Mouse (Mus musculus) MEL (cell line): Measurements from ENCODE around the gene Lrrc7. TPM values are rescaled to one million over a fixed set of nuclear protein-coding genes. Genes with fewer than 3 reads are reported as not detected.
A peak's percentile ranks its signal among the peaks of the same experiment; 100 is the strongest.

Experiments
- DNase-seq: peaks from one replicate; pipeline ENCODE4 v3.0.0; 2011; ENCODE audit warnings: low read depth, low spot score
- H3K27ac ChIP-seq: 2 replicates; pipeline ENCODE4 v1.5.1; 2012; ENCODE audit warnings: low read depth, mild to moderate bottlenecking, control low read depth, low read length, moderate library complexity; ENCODE audit not compliant: control insufficient read depth
- H3K27me3 ChIP-seq, 2 experiments: fragments of 150-350 bp in 1 of 2; sonication (generic) in 1 of 2; 2 replicates each; pipeline ENCODE4 v1.6.1; 2012; ENCODE audit warnings: low read length in 2 of 2, mild to moderate bottlenecking in 2 of 2, improper control_type of control experiment in 1 of 2, moderate library complexity in 1 of 2; ENCODE audit not compliant: insufficient read depth in 2 of 2, control insufficient read depth in 1 of 2
- H3K36me3 ChIP-seq, 2 experiments: 2 replicates each; pipeline ENCODE4 v1.6.1; 2012 to 2014; ENCODE audit warnings: low read length in 2 of 2, improper control_type of control experiment in 1 of 2, inconsistent platforms in 1 of 2, mild to moderate bottlenecking in 1 of 2; ENCODE audit not compliant: insufficient read depth in 2 of 2, control insufficient read depth in 1 of 2
- H3K4me1 ChIP-seq, 2 experiments: fragments of 150-350 bp in 1 of 2; sonication (generic) in 1 of 2; 2 replicates each; pipeline ENCODE4 v1.6.1; 2012; ENCODE audit warnings: low read length in 2 of 2, improper control_type of control experiment in 1 of 2, mild to moderate bottlenecking in 1 of 2; ENCODE audit not compliant: insufficient read depth in 2 of 2, control insufficient read depth in 1 of 2
- H3K4me3 ChIP-seq, 2 experiments: fragments of 150-350 bp in 1 of 2; sonication (generic) in 1 of 2; 2 replicates each; pipeline ENCODE4 v1.5.1; 2012; ENCODE audit warnings: low read depth in 2 of 2, low read length in 2 of 2, mild to moderate bottlenecking in 2 of 2, moderate library complexity in 2 of 2, control low read depth in 1 of 2, improper control_type of control experiment in 1 of 2; ENCODE audit not compliant: control insufficient read depth in 1 of 2, insufficient read depth in 1 of 2
- H3K79me2 ChIP-seq: 2 replicates; pipeline ENCODE4 v1.6.1; 2012; ENCODE audit warnings: mild to moderate bottlenecking, low read length, moderate library complexity; ENCODE audit not compliant: control insufficient read depth, poor library complexity, insufficient read depth
- H3K9ac ChIP-seq: 2 replicates; pipeline ENCODE4 v1.6.1; 2012; ENCODE audit warnings: low read depth, mild to moderate bottlenecking, control low read depth, low read length, moderate library complexity; ENCODE audit not compliant: control insufficient read depth, poor library complexity, severe bottlenecking
- H3K9me3 ChIP-seq: fragments of 150-350 bp; sonication (generic); replicated peaks from 2 replicates; pipeline ENCODE4 v1.6.1; 2012; ENCODE audit warnings: mild to moderate bottlenecking, low read length, improper control_type of control experiment, moderate library complexity; ENCODE audit not compliant: insufficient read depth
- BHLHE40 ChIP-seq: IDR thresholded peaks from 2 replicates; pipeline ENCODE4 v1.6.1; 2012; ENCODE audit warnings: low read depth, mild to moderate bottlenecking, inconsistent platforms, low read length, improper control_type of control experiment, borderline replicate concordance
- CTCF ChIP-seq, 3 experiments: IDR thresholded peaks in 2 of 3; conservative IDR thresholded peaks in 1 of 3; 2 replicates each; pipeline ENCODE4 v1.5.1; 2011 to 2012; ENCODE audit warnings: low read length in 3 of 3, low read depth in 2 of 3, mild to moderate bottlenecking in 2 of 3, improper control_type of control experiment in 1 of 3, inconsistent platforms in 1 of 3, mixed read lengths in 1 of 3, moderate library complexity in 1 of 3; ENCODE audit not compliant: control insufficient read depth in 1 of 3, insufficient read depth in 1 of 3, poor library complexity in 1 of 3, severe bottlenecking in 1 of 3
- E2F4 ChIP-seq: IDR thresholded peaks from 2 replicates; pipeline ENCODE4 v1.6.1; 2011; ENCODE audit warnings: low read depth, low read length, improper control_type of control experiment, borderline replicate concordance
- EP300 ChIP-seq, 2 experiments: IDR thresholded peaks; 2 replicates each; pipeline ENCODE4 v1.6.1; 2011; ENCODE audit warnings: improper control_type of control experiment in 2 of 2, low read length in 2 of 2, low read depth in 1 of 2, mild to moderate bottlenecking in 1 of 2
- ETS1 ChIP-seq: IDR thresholded peaks from 2 replicates; pipeline ENCODE4 v1.6.1; 2012; ENCODE audit warnings: low read depth, mild to moderate bottlenecking, inconsistent platforms, low read length, improper control_type of control experiment, moderate library complexity
- HCFC1 ChIP-seq: IDR thresholded peaks from 2 replicates; pipeline ENCODE4 v1.6.1; 2012; ENCODE audit warnings: low read depth, mild to moderate bottlenecking, inconsistent platforms, low read length, improper control_type of control experiment, moderate library complexity
- JUND ChIP-seq: IDR thresholded peaks from 2 replicates; pipeline ENCODE4 v1.6.1; 2011; ENCODE audit warnings: low read depth, mild to moderate bottlenecking, improper control_type of control experiment, low read length
- KAT2A ChIP-seq: conservative IDR thresholded peaks from 2 replicates; pipeline ENCODE4 v1.6.1; 2012; ENCODE audit warnings: low read depth, low read length, improper control_type of control experiment, inconsistent platforms
- MYC ChIP-seq: IDR thresholded peaks from 2 replicates; pipeline ENCODE4 v1.6.1; 2011; ENCODE audit warnings: low read depth, mild to moderate bottlenecking, low read length, improper control_type of control experiment, moderate library complexity
- NELFE ChIP-seq: IDR thresholded peaks from 2 replicates; pipeline ENCODE4 v1.6.1; 2011; ENCODE audit warnings: low read depth, low read length, improper control_type of control experiment
- POLR2A ChIP-seq, 2 experiments: IDR thresholded peaks; 2 replicates each; pipeline ENCODE4 v1.6.1; 2011 to 2012; ENCODE audit warnings: low read length in 2 of 2, mild to moderate bottlenecking in 2 of 2, control low read depth in 1 of 2, improper control_type of control experiment in 1 of 2, low read depth in 1 of 2, moderate library complexity in 1 of 2; ENCODE audit not compliant: control insufficient read depth in 1 of 2, insufficient read depth in 1 of 2, poor library complexity in 1 of 2
- POLR2AphosphoS2 ChIP-seq: IDR thresholded peaks from 2 replicates; pipeline ENCODE4 v1.6.1; 2011; ENCODE audit warnings: low read length, improper control_type of control experiment
- RAD21 ChIP-seq: IDR thresholded peaks from 2 replicates; pipeline ENCODE4 v1.6.1; 2011; ENCODE audit warnings: mild to moderate bottlenecking, low read depth, low read length, improper control_type of control experiment
- SMC3 ChIP-seq: IDR thresholded peaks from 2 replicates; pipeline ENCODE4 v1.6.1; 2011; ENCODE audit warnings: low read depth, low read length, improper control_type of control experiment
- TBP ChIP-seq: IDR thresholded peaks from 2 replicates; pipeline ENCODE4 v1.8.0; 2011; ENCODE audit warnings: low read depth, low read length, improper control_type of control experiment
- TCF12 ChIP-seq: IDR thresholded peaks from 2 replicates; pipeline ENCODE4 v1.6.1; 2014; ENCODE audit warnings: low read depth, mild to moderate bottlenecking, inconsistent platforms, low read length, improper control_type of control experiment, moderate library complexity
- ZC3H11A ChIP-seq: IDR thresholded peaks from 2 replicates; pipeline ENCODE4 v1.6.1; 2012; ENCODE audit warnings: low read depth, mild to moderate bottlenecking, inconsistent platforms, low read length, improper control_type of control experiment
- ZKSCAN1 ChIP-seq: IDR thresholded peaks from 2 replicates; pipeline ENCODE4 v1.6.1; 2012; ENCODE audit warnings: low read depth, mild to moderate bottlenecking, inconsistent platforms, low read length, improper control_type of control experiment, moderate library complexity
- ZMIZ1 ChIP-seq: IDR thresholded peaks from 2 replicates; pipeline ENCODE4 v1.6.1; 2012; ENCODE audit warnings: low read depth, mild to moderate bottlenecking, inconsistent platforms, low read length, improper control_type of control experiment, moderate library complexity
- ZNF384 ChIP-seq: IDR thresholded peaks from 2 replicates; pipeline ENCODE4 v1.6.1; 2012; ENCODE audit warnings: low read depth, mild to moderate bottlenecking, inconsistent platforms, low read length, improper control_type of control experiment
- polyA plus RNA-seq, 2 experiments: library from polyadenylated mRNA; stranded (reverse) in 1 of 2; unstranded in 1 of 2; fragments of >175 nt in 1 of 2; fragments of >200 nt in 1 of 2; gene quantifications; 2 replicates each; pipeline versions ENCODE4 v1.2.1 to v1.2.4; 2012; ENCODE audit warnings: low replicate concordance in 2 of 2, low read depth in 1 of 2; ENCODE audit not compliant: insufficient read length in 2 of 2, insufficient read depth in 1 of 2, missing spikeins in 1 of 2
- total RNA-seq: library from RNA; depleted of rRNA; stranded (reverse); fragments of 300-350 nt; gene quantifications from 2 replicates; pipeline ENCODE4 v1.2.3, GENCODE M21; 2012

Lrrc7 gene
- total and polyA plus RNA-seq, 3 experiments: not detected

DNA sequence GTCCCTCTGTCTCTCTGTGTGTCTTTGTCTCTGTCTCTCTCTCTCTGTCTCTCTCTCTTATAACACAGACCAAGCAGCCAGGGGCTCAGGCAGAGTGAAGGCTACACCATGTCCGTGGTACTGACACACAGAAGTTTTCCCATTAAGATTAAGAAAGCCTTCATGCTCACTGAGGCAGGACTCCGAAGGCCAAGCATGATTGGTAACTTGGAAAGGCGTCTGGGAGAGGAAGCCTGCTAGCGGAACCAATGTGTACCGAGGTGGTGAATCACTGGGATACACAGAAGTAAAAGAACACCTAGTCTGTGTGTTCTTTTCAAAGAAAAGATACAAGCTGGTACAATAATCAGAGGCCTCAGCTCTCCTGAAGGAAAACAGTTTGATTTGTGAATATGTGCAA lies 484.2 kb downstream of the Lrrc7 start:
- TF ChIP-seq MYC (no peak), ZMIZ1 (no peak), KAT2A (no peak)
- H3K27me3 ChIP-seq: peaks cover 3 to 8% of the 10 kb centered on the region in 2 experiments
- H3K9ac ChIP-seq: no peak overlapping the region
- no peak for DNase-seq
- H3K4me1 ChIP-seq: no peaks in the 10 kb centered on the region
- H3K9me3 ChIP-seq: no peaks in the 10 kb centered on the region
- H3K4me3 ChIP-seq: no peak overlapping the region
- no peak overlapping the region for H3K27ac ChIP-seq
- no peaks in the 10 kb centered on the region for H3K36me3 ChIP-seq
- no peaks in the 10 kb centered on the region for H3K79me2 ChIP-seq

DNA sequence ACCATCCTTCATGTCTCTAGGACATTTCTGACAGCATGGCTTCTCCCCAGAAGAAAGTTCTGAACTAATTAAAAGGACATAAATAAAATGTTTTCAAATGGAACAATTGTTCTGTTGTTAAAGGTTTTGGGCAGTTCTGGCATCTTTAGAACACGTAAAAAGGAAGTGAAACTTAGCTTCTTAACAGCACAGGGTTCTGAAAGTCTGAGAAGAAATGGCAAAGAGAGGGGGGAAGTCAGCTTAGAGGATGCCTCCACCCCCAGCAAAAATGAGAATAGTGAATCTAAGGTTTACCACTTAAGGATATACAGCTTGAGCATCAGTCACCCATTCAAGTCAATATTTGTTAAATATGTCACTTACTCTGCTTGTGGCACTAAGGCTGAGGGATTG lies 484.6 kb downstream of the Lrrc7 start:
- H3K4me3 ChIP-seq: no peak overlapping the region
- H3K79me2 ChIP-seq: no peaks in the 10 kb centered on the region
- H3K27me3 ChIP-seq: peaks cover 3 to 7% of the 10 kb centered on the region in 2 experiments
- no peaks in the 10 kb centered on the region for H3K9me3 ChIP-seq
- no peak overlapping the region for H3K27ac ChIP-seq
- no peak overlapping the region for H3K9ac ChIP-seq
- DNase-seq: no peak
- H3K4me1 ChIP-seq: no peaks in the 10 kb centered on the region
- TF ChIP-seq POLR2A (IDR thresholded peaks at IDR 0.05; ENCODE audit: control insufficient read depth in 1 of 2, insufficient read depth in 1 of 2, low read depth in 1 of 2, low read length in 2 of 2, poor library complexity in 1 of 2): no peak
- no peak for TF ChIP-seq EP300 (IDR thresholded peaks at IDR 0.05; ENCODE audit: low read depth in 1 of 2, low read length in 2 of 2)
- no peak for TF ChIP-seq TCF12
- TF ChIP-seq RAD21: no peak
- no peak for TF ChIP-seq ZKSCAN1
- TF ChIP-seq ZC3H11A: no peak
- no peak for TF ChIP-seq HCFC1
- no peak for TF ChIP-seq JUND
- no peak for TF ChIP-seq ETS1
- TF ChIP-seq BHLHE40: no peak
- no peaks in the 10 kb centered on the region for H3K36me3 ChIP-seq

DNA sequence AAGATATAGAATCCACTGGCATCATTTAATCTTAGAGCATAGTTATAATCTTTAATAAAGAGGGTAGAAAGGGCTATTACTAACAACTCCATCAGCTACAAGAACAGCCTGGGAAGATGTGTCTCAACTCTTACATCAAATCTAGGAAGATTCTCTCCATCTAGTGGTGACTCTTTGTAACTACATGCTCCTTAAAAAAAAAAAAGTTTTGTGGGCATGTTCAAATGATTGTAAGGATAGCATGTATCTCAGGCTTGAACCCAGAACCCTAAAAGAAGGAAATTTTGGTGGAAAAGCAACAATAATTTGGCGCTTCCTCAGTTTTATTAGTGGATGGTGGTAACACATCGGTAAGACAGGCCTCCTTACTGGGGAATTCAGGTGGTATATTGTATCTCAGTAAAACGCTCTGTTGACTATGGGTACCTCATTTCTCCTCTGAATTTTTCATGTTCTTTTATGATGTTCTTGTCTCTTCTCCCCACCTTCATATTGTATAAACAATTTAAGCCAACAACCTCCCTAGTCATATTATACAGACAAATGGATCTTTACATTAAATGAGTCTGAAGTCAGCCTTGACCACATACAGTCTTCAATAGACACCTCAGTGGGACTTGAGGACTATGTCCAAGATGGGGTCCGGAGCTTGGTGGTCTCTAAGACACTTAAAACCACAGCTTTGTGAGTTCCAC lies 485.2 kb downstream of the Lrrc7 start:
- H3K36me3 ChIP-seq: no peaks in the 10 kb centered on the region
- TF ChIP-seq HCFC1: no peak
- peak; percentile 75 for TF ChIP-seq RAD21
- TF ChIP-seq NELFE: no peak
- TF ChIP-seq CTCF (IDR thresholded peaks at IDR 0.05 in 2 of 3, conservative IDR thresholded peaks at IDR 0.05 in 1 of 3; ENCODE audit: control insufficient read depth in 1 of 3, insufficient read depth in 1 of 3, low read depth in 2 of 3, low read length in 3 of 3, poor library complexity in 1 of 3, severe bottlenecking in 1 of 3): peak; percentile 7 to 78 (median 69); a peak in 4 of 6 replicates
- TF ChIP-seq SMC3: peak; percentile 84
- no peak for TF ChIP-seq MYC
- peak; percentile 95 for TF ChIP-seq ZNF384
- no peak for TF ChIP-seq E2F4
- no peak for TF ChIP-seq TBP
- no peak for TF ChIP-seq KAT2A
- peak; percentile 60 for TF ChIP-seq ZC3H11A
- TF ChIP-seq POLR2AphosphoS2: no peak
- TF ChIP-seq, all 39 proteins: peak for 5
- peaks cover 3 to 6% of the 10 kb centered on the region in 2 experiments for H3K27me3 ChIP-seq
- no peak overlapping the region for H3K4me3 ChIP-seq
- H3K27ac ChIP-seq: no peak overlapping the region
- H3K4me1 ChIP-seq: no peaks in the 10 kb centered on the region
- peak; percentile 65 for DNase-seq
- H3K79me2 ChIP-seq: no peaks in the 10 kb centered on the region
- no peaks in the 10 kb centered on the region for H3K9me3 ChIP-seq
- H3K9ac ChIP-seq: no peak overlapping the region
